Mouse (Mus musculus) megakaryocyte, adult 5-6 weeks (primary cell): ENCODE data around the gene Serpinb1c. TPM values are rescaled to one million over a fixed set of nuclear protein-coding genes. Genes with fewer than 3 reads are reported as not detected.
"Not testable (repeated sequence)": the region's sequence is repeated elsewhere in the genome, so short reads cannot be mapped to it uniquely, and the experiment has no call there.

Experiments used
- ATAC-seq: 2 replicates; pipeline ENCODE4 v1.8.0; 2016; ENCODE audit warnings: mild to moderate bottlenecking, inconsistent platforms; ENCODE audit not compliant: poor library complexity, severe bottlenecking
- total RNA-seq, 2 experiments: library from RNA; stranded (forward) in 1 of 2; stranded (reverse) in 1 of 2; fragments of 153-499, 151-499 nt in 1 of 2; fragments of 221-1000, 200-1000 nt in 1 of 2; gene quantifications; 2 replicates each; pipeline versions ENCODE4 v1.2.3 to v1.2.4; 2015 to 2017

The Serpinb1c gene
- total RNA-seq (2015) (not detected in 2 replicates), total RNA-seq (2017) (not detected in 2 replicates)

GRCm38 (mm10) chr13:32898111-32898510, at the start of gene Serpinb1c:
TSS of gene Serpinb1c (minus strand) at chr13:32898211.
- ATAC-seq = no peak

DNA sequence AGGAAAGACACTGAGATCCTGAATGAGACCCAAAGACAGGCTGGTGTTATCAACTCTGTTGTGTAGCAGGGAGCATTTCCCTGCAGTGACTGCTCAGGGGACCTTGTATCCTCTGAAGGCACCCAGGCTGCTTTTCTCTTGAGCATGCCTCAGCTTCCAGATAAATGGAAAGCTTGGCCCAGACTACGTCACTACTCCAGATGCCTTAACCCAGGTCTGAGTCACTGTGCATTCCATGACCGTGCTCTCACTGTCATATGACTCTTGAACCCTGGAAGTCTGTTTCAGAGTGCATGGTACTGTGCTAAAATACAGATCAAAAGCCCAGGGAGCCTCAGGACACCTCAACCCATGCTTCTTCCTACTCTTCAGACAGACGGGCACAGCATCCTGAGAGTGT, 41.2 kb upstream of the Serpinb1c start:
- ATAC-seq = not testable (repeated sequence)

DNA sequence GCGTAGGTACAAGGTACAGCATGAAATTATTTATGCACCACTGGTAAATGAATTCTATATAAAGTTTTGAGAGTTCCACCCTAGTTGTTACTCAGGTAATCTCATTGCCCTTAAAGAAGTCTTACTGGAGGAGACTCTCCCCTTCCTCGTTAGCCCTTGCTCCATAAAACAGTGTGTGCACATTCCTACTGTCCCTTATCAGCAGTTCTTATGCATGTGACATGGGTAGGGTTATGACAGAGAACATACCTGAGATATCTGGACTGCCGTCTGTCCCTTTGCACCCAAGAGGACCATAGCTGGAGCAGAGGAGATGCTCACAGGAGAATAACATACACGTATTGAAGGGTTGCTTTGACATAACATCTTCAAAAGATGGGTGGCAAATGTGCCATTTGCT, 40.3 kb upstream of the Serpinb1c start:
- not testable (repeated sequence) for ATAC-seq

GRCm38 (mm10) chr13:32934706-32935381, 36.8 kb upstream of the Serpinb1c start:
- ATAC-seq = peak; percentile 27; the same call in 1 of the 2 replicates

DNA sequence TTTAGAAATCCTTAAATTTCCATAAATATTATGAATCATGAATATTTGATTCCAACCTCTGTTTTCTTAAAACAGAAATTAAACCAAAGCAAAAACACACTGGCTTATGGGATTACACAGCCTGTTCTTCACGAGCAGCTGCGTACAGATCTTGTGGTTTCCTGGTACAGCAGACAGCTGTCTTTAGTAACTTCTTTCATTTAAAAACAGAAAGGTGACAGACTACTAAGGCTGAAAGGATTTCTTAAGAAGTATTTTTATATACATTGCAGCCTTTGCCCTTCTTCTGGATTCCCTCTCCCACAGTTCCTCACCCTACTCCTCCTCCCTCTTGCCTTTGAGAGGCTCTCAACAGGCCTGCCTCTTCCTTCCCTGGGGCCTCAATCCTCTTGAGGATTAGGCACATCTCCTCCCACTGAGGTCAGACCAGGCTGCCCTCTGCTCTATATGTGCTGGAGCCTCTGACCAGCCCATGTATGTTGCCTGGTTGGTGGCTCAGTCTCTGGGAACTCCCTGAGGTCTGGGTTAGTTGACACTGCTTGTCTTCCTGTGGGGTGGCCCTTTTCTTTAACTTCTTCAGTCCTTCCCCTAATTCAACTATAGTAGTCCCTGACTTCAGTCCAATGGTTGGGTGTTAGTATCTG, 31.2 kb upstream of the Serpinb1c start:
- ATAC-seq = no peak

DNA sequence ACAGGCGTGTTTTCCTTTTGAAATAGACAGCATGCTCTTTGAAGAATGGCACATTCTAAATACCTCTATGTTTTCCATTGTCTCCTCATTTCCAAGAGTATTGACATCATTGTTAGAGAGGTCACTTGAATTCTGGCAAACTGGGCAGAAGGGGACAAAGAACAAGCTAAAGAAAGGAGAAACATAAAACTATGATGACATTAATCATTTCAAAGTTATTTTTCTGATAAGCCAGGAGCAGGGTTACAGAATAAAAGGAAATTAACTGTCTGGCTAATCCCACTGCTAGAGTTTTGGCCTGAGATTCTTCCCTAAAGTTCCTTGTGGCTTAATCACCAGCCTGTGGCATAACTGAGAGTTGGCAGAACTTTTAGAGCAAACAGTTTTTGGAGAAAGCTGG, 29.2 kb upstream of the Serpinb1c start:
- ATAC-seq = no peak

GRCm38 (mm10) chr13:32926661-32927060, 28.6 kb upstream of the Serpinb1c start:
- ATAC-seq = no peak

DNA sequence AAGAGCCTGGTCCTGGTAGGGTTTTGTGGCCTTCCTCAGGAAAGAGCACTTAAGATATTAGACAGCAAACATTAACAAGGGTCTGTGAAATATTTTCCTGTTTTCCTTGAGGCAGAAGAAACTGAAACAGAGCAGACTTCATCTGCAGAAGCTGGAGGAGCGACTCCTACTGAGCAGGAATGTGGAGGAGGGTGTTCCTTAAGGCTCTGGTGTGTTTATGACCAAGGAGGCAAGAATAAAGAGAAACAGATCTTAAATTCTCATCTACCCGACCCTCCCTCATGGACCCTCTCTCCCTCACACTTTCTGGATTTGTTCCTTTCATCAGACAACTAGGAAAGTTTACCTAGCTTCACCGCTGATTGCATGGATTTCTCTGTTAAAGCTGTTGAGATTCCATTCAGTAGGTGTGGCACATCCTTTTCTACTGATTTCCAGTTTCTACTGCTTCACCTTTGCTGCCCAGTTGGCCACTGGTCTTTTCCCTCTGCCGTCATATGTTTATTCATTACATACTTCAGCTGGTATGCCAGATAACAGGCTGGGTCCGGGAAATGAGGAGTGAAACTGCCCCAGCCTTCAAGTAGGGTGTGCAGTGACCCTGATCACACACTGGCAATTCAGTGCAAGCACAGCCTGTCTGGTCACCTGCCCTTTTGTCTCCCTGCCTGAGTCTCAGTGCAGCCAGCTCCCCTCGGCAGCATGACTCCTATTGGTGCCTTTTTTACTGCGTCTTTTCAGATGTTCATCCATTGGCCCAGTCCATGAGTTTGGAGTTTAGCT, 26.8 kb upstream of the Serpinb1c start:
- ATAC-seq = no peak

GRCm38 (mm10) chr13:32922622-32923021, 24.6 kb upstream of the Serpinb1c start:
- ATAC-seq = no peak

DNA sequence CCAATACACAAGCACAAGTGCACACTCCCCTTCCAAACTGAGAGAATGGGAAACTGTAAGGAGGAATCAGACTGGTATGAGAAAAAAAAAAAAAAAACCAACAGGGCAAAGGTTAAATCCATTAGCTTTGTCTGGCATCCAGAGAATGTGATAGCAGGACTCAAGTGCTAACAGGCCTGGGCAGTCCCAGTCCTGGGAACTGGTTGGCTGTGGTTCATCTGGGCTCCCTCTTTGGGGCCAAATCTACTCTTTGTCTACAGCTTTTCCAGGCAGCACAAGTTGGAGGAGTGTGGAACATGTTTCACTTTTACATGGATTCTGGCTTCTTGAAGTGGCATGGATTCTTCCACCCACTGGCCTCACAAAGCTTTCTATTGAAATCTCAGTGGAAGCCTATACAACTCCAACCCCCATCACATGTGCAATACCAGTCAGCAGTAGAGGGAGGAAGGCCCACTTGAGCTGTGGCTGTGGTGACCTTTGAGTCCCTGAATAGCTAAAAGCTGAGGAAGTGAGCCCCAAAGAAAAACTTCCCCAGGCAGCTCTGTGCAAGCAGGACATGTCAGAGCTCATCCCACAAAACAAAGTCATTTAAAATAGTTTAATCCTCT, 14.9 kb upstream of the Serpinb1c start:
- ATAC-seq = no peak

DNA sequence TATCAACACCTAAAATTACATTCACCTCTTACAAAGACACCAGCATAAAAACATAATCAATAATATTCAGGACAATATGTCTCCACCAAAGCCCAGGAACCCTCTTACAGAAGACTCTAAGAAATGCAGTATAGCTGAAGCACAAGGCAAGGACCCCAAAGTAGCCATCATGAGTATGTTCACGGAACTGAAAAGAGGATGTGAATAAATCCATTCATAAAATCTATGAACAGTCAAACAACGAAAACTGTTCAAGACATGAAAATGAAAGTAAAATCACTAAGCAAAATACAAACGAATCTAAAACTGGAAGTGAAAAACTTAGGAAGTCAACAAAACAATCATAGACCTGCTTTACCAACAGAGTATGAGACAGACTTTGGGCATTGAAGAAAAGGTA, 10.2 kb upstream of the Serpinb1c start:
- ATAC-seq = peak; percentile 79

DNA sequence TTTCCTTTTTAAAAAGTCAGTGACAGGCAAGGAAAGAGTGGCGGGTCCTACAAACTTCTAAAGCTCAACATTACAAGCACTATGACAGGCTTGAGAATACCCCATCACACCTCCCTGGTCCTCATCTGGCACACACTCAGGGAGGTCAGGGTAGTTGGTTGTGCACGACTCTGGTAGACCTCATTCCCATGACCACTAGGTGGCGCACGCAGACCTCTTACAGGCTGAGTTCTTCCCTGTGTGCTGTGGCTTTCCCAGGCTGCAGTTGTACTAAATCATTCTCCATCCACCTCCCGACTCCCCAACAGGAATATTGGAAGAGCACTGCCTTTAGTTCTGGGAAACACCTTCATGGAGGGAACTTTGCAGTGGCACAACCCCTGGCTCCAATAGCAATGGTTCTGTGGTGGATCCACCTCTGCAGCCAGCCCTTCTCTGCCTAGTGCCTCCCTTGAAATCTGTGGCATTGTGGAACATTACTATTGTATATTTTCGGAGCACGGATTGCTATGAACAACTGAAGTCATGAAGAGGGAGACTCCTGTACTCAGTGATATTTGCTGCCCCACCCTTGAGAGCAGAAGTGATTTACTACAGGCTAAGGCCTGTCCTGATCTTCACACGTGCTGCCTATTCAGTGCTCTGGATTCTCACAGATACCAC, 5.3 kb upstream of the Serpinb1c start:
- ATAC-seq = peak; percentile 86

GRCm38 (mm10) chr13:32902481-32903015, 4.5 kb upstream of the Serpinb1c start:
- peak; percentile 68; the same call in 1 of the 2 replicates for ATAC-seq

DNA sequence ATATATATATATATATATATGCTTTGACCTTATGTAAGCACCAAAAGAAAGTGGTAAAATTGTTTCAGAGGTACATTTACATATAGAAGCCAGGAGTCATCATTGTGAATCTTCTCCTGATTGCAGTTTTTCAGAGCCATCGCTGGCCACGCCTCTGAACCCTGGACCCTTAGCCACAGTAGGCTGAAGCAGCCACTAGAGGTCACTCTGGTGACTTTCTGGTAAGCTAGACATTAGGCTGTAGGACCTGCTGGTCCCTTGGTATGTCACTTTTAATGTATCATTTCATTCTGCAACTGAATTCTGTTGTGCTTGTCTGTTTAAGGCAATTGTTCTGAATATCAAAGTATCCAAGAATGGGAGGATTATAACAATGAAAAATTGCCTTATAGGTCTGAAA, 2.6 kb upstream of the Serpinb1c start:
- peak; percentile 81 for ATAC-seq

DNA sequence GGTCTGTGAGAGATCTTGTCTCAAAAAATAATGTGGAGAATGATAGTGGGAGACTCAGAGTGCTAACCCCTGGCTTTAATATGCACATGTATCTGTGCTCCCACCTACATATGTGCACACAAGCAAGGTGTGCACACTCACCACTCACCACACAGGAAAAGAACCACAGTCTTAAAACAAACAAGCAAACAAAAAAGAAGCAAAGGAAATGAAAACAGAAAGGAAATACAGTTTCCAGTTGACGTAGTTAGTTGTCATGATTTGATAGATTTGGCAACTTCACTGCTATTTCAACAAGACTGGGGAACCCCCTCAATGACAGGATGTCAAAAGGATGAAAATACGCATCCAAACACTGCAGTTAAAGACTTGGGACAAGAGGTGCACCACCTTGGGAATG, 1.1 kb upstream of the Serpinb1c start:
- ATAC-seq = not testable (repeated sequence)

DNA sequence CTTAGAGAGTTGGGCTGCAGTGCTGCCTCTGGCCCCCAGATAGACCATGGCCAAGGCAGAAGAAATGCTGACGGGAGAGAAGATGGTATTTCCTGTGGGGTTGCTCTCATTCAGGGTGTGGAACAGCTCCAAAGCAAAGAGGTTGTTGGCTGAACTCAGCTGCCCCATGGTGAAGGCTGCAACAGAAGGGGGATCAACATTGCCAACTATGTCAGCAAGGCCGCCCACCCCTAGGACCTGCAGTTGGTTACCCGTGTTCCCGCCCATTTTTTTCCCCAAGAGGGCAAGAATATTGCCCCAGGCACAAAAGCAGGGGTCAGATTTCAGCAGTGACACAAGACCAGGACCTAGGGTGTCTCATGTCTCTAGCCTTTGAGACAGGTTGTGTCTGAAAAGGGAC, 1.1 kb downstream of the Serpinb1c start:
- no peak for ATAC-seq

GRCm38 (mm10) chr13:32884755-32885154, 13.3 kb downstream of the Serpinb1c start:
- ATAC-seq = no peak

DNA sequence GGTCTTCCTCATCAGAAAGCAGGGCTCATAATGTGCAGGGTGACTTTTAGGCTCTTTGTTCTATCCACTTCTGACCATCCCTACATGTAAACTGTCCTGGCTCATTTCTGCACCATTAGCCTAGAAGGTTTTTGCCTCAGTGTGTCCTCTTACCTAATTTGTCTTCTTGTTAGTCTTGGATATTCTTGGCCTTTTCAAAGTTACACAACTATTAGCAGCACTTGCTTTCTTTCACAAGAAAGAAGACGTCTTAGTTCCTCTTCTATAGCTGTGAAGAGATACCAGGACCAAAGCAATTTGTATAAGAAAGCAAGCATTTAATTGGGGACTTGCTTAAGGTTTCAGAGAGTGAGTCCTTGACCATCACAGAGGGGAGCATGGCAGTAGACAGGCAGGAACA, 24.1 kb downstream of the Serpinb1c start:
- peak; percentile 80 for ATAC-seq

DNA sequence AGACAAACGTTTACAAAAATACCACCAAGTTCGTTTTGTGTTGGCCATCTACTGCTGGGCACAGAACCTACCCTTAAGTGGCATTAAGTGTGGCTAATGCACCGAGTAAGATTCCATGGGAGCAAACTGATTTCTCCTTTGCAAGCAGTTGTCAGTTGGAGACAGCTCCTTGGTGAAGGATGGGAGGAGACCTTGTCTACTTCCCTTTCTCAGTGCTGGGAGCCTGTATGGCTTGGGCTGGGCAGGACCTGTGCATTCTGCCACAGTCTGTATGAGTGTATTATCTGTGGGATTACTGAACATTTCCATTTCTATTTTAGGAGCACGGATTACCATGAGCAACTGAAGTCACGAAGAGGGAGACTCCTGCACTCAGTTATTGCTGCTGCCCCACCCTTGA, 29.2 kb downstream of the Serpinb1c start:
- ATAC-seq = peak; percentile 49

GRCm38 (mm10) chr13:32868233-32868632, 29.8 kb downstream of the Serpinb1c start:
- ATAC-seq = peak; percentile 80
